Mouse (Mus musculus): ENCODE measurements around the gene Dusp1.

GRCm38 (mm10) chr17:26560526-26561289, 1.2 kb downstream of the Dusp1 start:
- no peak for TF ChIP-seq CTCF (IDR thresholded peaks at IDR 0.05; ENCODE audit: extremely low read depth, insufficient read depth, low read length)
- no peak for TF ChIP-seq POLR2A (IDR thresholded peaks at IDR 0.05; ENCODE audit: extremely low read depth, insufficient read depth, low read length)
